Mouse (Mus musculus): ENCODE results near the gene Sptb.

DNA sequence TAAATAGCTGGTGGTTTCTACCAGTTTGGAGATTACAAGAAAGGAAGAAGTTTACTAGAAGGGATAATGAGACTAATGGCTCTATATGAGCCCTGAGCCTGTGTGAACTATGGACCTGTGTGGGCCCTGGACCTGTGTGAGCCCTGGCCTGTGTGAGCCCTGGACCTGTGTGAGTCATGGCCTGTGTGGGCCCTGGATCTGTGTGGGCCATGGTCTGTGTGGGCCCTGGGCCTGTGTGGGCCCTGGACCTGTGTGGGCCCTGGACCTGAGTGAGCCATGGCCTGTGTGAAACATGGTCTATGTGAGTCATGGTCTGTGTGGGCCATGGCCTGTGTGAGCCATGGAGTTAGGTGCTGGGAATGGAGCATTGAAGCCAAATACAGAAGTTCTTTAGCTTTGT, 28.4 kb downstream of the Sptb start:
- TF ChIP-seq POLR2A (IDR thresholded peaks at IDR 0.05; ENCODE audit: low read depth, low read length) (no peak), CTCF (IDR thresholded peaks at IDR 0.05; ENCODE audit: extremely low read depth, insufficient read depth, insufficient read length, insufficient replicate concordance) (no peak)

Measured in spleen, adult 2 months (tissue).